Mouse (Mus musculus) adipocyte (in vitro differentiated cells): ENCODE results near the gene Dhrs7.
"Not testable (repeated sequence)": the region's sequence is repeated elsewhere in the genome, so short reads cannot be mapped to it uniquely, and the experiment has no call there.

Source experiments
- DNase-seq: peaks from one replicate; pipeline ENCODE4 v3.0.0-alpha.2; 2016; ENCODE audit warnings: low spot score

The Dhrs7 gene

DNA sequence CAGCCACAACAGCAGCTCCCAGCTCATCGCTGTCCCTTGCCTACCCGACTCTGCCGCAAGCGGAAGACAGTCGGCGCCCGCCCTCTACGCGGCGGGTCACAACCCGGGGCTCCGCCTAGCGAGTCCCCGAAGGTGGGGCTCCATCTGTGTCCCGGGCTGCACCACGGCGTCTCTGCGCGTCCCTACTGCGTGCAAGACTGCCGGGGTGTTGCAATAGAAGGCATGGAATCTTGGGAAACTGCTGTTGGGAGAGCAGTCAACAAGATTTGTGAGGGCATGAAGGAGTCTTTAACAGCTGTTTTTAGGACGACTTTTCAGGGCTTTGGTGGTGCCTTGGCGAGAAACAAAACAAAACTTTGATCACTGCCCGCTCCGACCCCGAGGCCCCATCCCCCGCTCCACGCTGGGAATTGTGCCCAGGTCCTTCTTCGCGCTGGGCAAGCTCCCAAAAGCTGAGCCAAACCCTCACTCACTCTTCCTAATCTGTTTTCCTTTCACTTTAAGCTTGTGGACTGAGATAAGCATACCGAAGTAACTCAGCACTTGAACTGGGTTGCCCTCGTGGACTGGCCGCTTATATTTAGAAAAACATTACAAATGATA is at the start of gene Dhrs7:
Gene Dhrs7 (minus strand): TSS at position 175 of the 603 bp plus-strand sequence.
- peak; percentile 94 for DNase-seq

DNA sequence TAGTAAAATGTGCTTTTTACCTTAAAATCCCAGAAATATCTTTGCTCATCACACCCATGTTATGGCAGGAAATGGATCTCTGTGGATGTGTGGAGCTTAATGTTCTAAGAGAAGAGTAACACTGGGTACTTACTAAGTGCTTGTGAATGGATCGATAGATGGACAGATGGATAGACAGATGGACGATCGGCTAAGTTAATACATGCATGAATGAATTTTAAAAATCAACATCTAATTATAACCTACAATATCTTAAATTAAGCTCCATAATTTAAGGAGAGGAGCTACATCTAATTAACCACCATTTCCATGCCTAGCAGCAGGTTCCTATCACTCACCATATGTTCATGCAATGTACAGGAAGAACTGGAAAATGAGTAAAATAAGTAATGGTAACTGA is 45.3 kb upstream of the Dhrs7 start:
- no peak for DNase-seq

DNA sequence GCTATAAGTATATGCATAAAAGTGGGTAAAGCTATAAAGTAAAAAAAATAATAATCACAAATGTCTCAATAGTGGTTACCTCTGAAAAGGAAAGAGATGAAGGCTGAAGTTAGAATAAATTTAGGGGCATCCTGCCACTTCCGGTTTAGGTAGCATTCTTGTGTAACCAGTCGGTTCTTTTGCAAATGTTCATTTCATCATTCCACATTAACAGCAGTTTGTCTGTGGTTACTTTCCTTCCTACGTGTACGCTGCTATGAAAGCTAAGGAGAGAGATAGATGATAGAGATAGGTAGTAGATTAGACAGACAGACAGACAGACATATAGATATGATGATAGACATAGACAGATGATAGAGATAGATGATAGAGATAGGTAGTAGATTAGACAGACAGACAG is 39.4 kb upstream of the Dhrs7 start:
- no peak for DNase-seq

DNA sequence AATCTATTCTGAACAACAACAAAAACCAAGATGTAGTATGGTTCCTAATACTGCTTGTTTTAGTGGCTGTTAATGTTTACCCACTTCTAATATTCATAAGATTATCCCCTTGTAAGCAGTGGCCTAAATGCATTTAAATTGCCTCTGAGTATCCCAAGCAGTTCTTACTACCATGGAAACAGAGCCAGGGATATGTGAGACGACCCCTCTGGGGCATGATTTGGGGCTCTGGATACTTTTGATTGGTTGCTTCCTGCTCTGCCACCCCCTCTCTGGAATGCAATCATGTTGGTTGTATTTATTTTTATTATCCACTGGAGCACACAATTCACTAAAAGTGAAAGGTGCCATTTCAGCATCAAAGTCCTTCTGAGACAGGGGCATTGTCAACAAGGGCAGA is 35.3 kb upstream of the Dhrs7 start:
- no peak for DNase-seq

DNA sequence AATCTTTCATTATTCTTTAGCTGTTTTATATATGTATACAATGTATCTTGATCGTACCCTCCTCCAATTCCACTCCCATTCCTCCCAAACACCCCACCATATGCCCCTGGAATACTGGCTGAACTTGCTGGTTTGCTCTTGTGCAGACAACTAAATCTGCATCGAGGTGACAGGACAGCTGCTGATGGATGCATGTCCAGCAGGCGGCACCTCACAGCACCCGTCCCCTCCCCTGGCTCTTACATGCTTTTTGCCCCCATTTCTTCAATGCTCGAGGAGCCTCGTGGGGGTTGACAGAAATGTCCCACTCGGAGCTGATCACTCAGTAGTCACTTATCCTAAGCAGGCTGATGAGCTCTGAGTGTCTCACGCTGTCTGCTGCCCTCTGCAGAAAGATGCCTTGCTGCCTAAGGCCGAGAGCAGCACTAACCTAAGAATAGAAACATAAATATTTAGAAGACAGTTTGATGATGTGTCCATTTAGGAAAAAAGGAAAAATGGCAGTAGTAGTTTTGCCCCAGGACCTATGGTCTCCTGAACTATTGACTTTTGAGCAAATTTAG is 30.3 kb upstream of the Dhrs7 start:
- DNase-seq, result no peak

DNA sequence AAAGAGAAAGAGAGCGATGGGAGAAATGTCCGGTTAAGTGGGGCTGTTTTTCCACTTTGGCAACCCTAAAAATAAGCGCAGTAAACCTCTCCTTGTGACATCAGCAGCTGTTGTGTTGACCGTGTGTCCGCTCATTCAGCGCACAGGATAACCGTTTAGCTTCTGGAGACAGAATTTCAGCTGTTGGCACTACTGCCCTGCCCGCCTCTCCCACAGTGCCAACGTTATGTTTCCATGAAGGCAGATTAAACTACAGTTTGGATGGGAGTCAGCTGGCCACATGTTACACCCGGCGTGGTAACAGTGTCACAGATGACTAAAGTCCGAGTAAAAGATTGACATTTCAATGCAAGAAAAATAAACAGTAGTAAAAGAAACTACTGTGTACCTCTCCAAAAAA is 29.7 kb upstream of the Dhrs7 start:
- peak; percentile 51 for DNase-seq

DNA sequence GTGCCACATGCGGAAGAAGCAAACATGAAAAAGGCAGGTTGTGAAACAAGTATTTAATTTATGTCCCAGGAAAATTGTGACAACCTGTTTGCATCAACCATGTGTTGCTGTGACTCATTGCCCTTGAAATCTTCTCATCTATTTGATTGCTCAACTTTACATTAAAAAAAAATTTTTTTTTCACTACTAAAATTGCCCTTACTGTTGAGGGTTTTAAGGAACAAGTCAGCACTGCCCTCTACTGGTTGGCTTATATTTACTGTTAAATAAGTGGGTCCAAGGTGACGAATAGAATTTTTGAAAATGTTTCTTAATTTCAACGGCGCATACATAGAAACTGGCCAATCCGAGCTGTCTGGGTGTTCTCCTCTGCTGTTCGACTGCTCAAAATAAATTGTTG is 29.2 kb upstream of the Dhrs7 start:
- peak; percentile 88 for DNase-seq

DNA sequence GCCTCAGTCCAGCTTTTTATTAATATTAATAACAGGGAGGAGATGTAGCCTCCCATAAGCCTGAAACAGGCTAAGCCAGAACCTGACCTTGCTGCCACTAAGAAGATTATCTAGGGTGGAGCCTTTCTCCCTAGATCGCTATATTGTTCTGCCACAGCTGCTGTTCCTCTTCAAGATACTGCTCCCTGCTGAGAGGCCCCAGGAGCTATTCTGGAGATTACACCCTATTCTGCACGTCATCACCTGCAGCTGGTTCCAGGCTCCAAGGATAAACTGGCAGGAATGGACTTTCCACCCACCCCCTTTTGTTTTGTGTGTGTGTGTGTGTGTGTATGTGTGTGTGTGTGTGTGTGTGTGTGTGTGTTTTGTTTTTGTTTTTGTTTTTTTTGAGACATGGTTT is 23.6 kb upstream of the Dhrs7 start:
- not testable (repeated sequence) for DNase-seq

DNA sequence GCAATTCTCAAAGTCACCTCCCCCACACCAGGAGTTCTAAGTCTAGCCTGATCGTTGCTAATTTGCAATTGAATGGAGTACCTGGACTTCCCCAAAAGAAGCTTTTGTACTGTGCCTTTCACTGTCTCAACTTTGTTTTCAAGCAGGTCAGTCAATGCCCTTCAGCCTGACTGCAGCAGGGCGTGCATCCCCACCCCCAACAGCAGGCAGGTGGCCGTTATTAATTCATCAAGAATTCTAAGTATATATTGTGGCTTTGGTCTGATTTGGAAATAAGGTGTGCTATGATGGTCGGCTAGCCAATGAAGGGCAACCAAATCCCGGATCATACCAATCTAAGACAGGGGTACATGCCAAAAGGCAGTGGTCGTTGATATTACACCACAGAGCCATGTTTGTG is 23.0 kb upstream of the Dhrs7 start:
- not testable (repeated sequence) for DNase-seq

DNA sequence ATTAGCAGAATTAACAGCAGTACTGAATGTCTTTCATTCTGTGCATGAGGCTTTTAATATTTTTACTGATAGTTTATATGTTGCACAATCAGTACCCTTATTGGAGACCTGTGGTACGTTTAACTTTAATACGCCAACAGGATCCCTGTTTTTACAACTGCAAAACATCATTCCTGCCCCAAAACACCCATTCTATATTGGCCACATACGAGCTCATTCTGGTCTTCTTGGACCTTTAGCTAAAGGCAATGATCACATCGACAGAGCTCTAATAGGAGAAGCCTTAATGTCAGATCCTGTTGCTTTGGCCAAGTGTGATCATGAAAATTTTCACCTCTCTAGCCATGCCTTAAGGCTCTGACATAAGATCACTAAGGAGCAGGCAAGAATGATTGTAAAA is 21.9 kb upstream of the Dhrs7 start:
- not testable (repeated sequence) for DNase-seq

DNA sequence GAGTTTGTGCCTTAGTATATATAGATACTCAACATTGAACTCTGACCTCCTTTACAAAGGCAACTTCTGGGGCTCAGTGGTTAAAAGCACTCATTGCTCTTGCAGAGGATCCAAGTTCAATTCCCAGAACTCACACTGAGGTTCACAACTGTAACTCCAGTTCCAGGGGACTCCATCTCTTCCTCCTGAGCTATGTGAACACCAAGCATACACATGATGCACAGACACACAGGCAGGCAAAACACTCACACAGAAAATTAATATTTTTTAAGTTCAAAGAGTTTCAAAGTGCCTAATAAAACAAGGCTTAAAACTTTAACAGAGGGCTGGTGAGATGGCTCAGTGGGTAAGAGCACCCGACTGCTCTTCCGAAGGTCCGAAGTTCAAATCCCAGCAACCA is 18.9 kb upstream of the Dhrs7 start:
- no peak for DNase-seq

DNA sequence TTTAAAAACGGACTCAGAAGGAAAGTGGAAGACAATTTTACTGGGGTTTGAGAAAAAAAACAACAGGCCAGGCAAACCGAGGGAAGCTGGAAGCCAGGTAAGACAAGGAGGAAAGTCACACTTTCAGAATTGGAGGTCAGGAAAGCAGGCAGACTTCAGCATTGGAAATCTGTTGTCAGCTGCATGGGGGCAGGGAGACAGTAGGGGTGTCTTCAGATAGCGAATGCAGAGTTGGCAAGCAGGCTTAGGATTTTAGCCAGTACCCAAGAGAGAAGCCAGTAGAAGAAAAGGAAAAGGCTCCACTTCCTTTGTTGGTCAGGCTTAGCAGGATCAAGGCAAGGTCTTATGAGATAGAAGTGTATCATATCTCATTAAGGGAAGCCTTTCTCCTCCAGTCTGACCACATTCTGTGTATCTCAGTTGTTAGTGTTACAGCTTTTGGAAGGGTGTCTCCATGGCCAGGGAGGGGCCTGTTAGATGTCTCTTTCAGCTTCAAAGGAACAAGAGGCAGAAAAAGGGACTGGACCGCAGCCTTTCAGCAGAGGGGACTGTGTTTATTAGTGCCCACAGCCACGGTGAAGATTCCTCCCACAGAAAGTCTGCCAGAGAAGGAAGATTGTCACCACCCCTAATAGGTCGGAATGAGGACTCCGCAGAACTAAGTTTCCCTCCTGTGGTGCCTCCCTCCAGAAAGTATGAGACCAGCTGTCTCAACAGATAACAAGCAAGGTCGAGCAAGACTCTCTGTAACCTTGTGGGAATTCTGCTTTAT is 18.0 kb upstream of the Dhrs7 start:
- DNase-seq, result no peak

DNA sequence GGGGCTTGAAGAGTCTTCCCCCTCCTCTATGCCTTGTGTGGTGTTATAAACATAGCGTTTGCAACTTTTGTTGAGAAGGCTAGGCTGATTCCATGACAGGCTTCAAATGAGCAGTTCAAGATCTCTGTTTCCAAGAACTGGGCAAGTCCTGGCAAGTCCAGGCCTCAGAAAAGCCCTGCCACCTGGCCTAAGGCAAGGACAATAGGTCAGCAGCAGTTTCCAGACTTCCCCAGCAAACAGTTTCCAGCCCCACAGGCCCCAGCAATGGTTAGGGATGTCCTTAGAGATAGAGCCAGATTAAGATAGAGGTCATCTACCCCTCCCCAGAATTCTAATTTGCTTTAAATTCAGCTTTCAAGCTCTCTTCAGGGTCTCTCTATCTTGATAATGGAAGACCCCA is 17.2 kb upstream of the Dhrs7 start:
- no peak for DNase-seq

DNA sequence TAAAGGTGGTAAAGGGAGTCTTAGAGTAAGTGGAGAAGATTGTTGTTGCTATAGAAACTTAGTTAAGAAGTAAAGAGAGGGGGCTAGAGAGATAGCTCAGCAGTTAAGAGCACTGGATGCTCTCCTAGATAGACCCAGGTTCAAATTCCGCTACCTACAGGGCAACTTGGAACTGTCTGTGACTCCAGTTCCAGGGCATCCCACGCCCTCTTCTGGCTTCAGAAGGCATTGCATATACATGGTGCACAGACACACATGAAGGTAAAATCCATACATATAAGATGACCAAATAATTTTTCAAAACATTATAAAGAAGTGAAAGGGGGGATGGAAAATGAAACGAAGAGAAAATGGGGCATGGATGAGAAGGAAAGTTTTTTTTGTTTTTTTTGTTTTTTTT is 14.9 kb upstream of the Dhrs7 start:
- DNase-seq, result no peak

DNA sequence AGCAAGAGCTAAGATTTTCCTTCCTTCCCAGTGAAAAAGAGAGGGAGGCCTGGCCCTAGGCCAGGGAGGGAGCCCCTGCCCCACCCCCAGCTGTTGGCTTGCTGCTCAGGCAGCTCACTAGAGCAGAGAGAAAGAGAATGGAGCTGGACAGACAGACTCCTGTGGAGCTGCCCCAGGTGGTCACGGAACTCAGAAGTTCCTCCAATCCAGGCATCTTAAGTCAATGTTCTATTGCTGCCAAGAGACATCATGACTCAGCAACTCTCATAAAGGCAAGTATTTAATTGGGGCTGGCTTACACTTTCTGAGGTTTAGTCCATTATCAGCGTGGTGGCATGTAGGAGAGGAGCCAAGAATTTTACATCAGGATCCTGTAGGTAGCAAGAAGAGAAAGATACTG is 10.1 kb upstream of the Dhrs7 start:
- no peak for DNase-seq

DNA sequence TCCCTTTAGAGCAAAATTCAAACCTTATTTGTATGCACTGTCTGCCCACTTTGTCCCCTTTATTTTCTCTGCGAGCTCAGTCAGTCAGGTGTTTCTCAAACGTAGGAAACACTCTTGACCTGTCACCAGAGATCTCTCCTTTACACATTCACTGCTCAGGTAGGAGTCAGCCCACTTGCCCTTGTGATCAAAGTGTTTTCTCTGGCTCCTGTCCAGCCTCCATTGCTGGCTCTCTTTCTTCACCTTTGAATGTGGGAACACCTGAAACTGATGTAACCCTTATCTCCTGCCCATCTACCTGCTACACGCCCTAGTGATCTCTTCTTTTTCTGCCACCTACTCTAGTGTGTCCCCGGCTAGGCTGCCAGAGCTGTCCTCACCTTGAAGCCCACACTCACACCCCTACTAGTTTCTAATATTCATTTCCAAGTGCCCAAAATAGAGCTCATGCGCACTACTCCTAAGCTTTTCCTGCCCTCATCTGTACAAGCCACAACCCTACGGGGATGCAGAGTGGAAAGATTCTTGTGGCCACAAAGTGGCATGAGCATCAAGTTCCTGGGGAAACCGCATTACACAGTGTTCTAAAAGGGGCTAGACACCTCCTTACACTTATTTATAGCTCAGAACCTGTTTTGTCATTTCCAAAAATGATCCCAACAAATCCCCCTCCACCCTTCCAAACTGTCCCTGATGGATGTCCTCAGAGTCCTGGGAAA is 9.5 kb upstream of the Dhrs7 start:
- no peak for DNase-seq

DNA sequence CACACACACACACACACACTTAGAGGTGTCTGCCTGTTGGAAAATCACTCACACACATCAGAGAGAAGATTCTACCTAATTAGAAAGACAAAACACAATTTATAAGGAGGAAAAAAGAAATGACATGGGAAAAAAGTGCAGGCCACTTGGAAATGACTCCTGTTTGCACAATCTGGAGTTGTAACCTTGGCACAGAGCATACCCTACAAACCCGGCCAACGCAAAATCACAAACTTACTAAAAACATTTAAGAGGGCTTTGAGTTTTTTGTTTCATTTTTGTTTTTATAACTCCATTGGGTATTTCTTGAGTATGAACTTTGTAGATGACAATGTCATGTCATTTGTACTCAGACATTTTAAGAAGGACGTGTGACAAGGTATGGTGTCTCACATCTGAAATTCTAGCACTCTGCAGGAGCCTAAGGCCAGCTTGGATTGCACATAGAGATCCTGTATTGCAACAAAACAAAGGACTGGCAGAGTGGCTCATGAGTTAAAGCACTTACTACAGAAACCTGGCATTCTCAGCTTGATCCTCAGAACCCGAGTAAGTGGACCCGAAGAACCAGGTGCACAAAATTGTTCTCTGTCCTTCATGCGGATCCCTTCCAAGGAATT is 6.9 kb upstream of the Dhrs7 start:
- DNase-seq, result peak; percentile 79

DNA sequence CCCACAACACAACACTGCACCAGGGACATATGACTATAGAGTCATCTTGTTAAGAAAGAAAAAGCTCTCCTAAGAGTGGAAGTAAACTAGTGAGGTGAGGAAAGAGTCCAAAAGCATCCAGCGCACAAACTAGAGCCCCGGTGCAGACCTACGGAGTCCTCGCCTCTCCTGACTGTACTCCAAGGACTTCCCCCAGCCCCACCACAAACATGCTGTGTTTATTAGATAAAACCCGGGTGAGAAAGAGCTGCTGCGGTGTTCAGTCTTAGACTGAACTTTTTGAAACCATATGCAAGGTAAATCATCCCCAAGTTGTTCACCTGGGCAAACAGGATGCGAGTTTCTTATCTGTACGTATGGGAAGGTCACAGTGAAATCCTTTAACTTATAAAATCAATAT is 6.2 kb upstream of the Dhrs7 start:
- no peak for DNase-seq

DNA sequence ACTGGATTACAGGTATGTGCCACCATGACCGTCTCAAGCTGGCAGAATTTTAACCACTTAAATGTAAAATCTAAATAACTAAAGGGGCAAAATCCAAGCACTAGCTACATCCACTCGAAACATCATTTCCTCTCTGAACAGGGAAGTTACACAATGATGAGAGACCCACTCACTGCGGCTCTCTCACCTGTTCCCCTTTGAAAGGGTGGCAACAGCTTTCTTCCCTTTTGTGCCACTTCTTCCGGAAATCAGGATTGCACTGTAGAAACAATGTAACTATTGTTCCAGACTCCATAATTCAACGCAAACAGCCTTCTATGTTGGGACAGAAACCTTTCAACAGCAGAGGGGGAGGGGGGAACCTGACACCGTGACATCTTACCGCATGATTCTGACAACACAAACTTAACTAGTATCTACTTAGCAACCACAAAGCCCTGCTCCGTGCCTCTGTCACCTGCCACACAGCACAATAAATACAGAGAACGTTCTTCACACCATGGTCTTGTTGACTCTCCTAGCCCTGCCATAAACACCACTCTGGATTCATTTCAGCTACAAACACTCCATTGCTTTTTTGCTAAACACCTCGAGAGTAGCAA is 3.3 kb upstream of the Dhrs7 start:
- no peak for DNase-seq

DNA sequence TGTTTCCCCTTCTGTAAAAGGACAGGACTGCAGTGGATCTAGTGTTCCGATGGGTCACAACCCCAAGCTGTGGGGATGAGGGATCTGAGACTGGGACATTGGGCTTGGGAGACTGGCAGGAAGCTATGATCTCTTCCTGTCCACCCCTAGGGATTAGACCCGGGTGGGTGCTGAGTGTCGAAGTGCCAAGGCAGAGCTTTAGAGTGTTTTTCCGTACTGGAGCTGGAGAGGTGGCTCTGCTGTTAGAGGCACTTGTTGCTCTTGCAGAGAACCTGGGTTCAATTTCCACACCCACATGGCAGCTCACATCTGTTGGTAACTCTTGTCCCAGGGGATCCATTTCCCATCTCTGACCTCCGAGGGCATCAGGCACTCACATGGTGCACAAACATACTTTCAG is 1.3 kb upstream of the Dhrs7 start:
- peak; percentile 41 for DNase-seq

DNA sequence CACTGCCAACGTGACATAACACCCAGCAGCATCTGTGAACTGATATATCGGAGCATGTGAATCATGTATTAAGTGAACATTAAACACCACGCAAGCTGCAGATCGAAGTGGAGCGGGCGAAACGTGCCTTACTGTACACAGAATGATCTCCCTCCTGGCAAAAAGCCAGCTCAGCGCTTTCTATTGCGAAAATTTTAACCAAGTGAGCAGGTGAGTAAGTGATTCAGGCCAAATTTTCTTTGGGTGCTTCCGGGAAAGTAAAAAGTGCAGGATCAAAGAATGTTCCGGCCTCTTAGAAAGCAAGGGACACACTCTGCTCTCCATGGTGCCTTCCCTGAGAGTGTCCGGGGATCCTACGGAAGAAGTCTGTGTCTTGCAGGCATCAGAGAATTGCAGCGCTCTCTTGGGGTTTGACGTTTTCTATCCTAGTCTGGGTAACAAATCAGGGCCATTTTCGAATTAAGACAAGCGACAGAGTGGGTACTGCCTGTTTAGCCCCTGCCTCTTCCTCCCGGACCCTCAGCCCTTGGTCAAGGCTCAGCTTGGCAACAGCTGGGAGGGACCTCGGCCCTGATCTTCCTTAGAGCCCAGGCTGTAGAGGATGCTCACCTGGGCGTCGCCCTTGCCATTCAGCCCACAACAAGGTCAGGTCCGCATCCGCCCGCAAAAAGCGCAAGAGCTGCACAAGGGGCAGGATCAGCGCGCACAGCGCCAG is 532 bp downstream of the Dhrs7 start:
- peak; percentile 52 for DNase-seq
